Mouse (Mus musculus): ENCODE data around the gene Gm7694. TPM values are rescaled to one million over a fixed set of nuclear protein-coding genes. Genes with fewer than 3 reads are reported as not detected.

Gm7694 gene
- total RNA-seq (2022) = 1 to 10 TPM; 3.9 to 5.3 (median 4.1) TPM

DNA sequence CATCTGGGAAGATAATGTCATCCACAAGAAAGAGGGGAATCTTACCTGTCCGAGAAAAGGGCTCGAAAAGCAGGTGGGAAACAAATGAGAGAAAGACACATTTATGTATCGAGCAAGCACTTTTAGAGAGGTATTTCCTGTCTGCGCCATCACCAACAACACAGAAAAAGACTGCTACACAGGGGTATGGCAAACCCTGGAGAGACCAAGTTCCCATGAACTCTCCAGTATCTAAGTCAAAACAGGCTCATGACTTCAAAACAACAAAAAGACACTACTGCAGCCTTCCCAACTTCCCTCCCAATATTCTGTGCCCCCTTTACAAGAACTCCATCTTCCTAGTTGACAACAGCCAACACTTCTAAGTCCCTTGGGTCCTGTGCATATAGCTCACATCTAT lies at the start of gene Gm7694:
Gene Gm7694, minus strand, starts transcription at position 101 of the 400 bp plus-strand sequence.
- DNase-seq (ENCODE audit: low spot score in 2 of 2) = no peak

- DNase-seq (ENCODE audit: low spot score in 2 of 2) = no peak
Measured at GRCm38 (mm10) chr1:170353335-170353734, 47.2 kb upstream of the Gm7694 start.

GRCm38 (mm10) chr1:170351080-170351479 lies 44.9 kb upstream of the Gm7694 start:
- DNase-seq (ENCODE audit: low spot score in 2 of 2) = no peak

- no peak for DNase-seq (ENCODE audit: low spot score in 2 of 2)
Measured at GRCm38 (mm10) chr1:170346266-170346665, 40.1 kb upstream of the Gm7694 start.

- no peak for DNase-seq (ENCODE audit: low spot score in 2 of 2)
Measured at GRCm38 (mm10) chr1:170343906-170344305, 37.8 kb upstream of the Gm7694 start.

GRCm38 (mm10) chr1:170343081-170343480 lies 36.9 kb upstream of the Gm7694 start:
- DNase-seq (ENCODE audit: low spot score in 2 of 2) = no peak

GRCm38 (mm10) chr1:170339943-170340342 lies 33.8 kb upstream of the Gm7694 start:
- no peak for DNase-seq (ENCODE audit: low spot score in 2 of 2)

DNA sequence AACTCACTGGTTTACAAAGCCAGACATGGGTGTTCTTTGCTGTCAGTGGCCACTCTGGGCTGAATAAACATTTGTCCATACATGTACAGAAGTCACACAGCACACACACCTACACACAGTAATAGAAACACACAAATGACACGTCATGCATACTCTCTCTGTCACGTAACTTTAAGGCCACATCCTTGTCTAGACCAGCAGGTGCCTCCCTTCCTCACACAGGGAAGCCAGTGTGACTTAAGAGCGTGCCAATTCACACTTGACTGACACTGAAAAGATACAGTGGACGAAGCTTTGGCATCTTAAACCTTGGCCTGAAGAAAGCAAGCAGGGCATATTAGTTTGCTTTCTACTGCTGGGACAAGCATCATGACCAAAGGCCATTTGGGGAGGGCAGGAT lies 26.6 kb upstream of the Gm7694 start:
- no peak for DNase-seq (ENCODE audit: low spot score in 2 of 2)

DNA sequence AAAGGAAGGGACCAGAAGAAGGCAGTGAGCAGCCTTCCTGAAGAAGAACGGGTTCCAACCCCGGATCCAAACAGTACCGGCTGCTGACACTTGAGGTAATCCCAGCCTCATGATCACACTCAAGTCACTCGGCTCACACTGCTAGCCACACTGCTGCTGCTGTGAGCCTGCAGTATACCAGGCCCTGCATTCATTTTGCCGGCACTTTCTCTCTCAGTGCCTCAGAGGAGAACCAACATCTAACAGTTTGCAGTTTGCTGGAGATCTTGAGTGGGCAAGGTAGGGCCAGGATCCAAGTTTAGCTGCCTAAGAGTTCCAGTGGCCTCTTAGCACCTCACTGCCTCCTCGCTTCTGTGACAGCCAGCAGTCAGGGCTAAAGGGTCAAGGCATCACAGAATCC lies 25.8 kb upstream of the Gm7694 start:
- DNase-seq (ENCODE audit: low spot score in 2 of 2) = no peak

GRCm38 (mm10) chr1:170325277-170325676 lies 19.1 kb upstream of the Gm7694 start:
- DNase-seq (ENCODE audit: low spot score in 2 of 2) = no peak

DNA sequence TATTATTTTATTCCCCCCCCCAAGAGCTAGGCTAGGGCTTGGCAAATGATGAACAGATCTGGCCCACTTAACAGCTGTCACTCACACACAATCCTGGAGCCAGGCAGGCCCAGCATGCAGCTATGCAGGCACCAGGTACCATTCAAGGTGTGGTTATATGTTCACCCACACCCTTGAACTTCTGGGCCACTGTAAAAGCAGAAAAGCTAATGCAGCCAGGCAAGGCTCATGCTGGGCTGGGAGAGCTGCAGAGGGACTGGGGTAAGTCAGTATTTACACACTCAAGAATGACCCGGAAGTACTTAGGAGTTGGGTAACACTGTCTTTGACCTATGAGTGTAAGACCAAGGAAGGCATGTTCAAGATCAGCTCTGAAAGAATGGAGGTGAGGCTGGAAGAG lies 18.2 kb upstream of the Gm7694 start:
- no peak for DNase-seq (ENCODE audit: low spot score in 2 of 2)

GRCm38 (mm10) chr1:170323001-170323400 lies 16.9 kb upstream of the Gm7694 start:
- no peak for DNase-seq (ENCODE audit: low spot score in 2 of 2)

- no peak for DNase-seq (ENCODE audit: low spot score in 2 of 2)
Measured at GRCm38 (mm10) chr1:170322046-170322445, 15.9 kb upstream of the Gm7694 start.

- DNase-seq (ENCODE audit: low spot score in 2 of 2) = no peak
Measured at GRCm38 (mm10) chr1:170311431-170311830, 5.3 kb upstream of the Gm7694 start.

DNA sequence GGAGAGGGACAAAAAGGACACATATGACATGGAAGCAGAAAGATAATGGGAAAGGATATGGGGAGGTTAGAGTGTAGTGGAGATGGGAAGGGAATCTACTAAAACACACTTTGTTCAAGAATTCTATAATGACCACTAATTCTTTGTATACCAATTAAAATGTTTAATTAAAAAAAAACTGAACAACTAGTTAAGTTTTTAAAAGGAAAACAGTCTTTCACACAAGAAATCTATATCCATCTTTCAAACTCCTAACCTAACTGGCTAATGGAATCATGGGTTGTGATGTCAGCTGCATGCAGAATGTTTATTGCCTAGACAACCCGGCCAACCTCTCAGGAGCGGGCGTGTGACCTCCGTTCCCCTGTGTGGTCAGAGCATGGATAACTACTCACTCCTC lies 2.4 kb upstream of the Gm7694 start, which contains the start of gene Spata46:
Gene Spata46, plus strand, starts transcription at position 301 of the 400 bp plus-strand sequence.
- no peak for DNase-seq (ENCODE audit: low spot score in 2 of 2)

- no peak for DNase-seq (ENCODE audit: low spot score in 2 of 2)
Measured at GRCm38 (mm10) chr1:170305002-170305401, 1.1 kb downstream of the Gm7694 start.

GRCm38 (mm10) chr1:170303103-170303502 lies 3.0 kb downstream of the Gm7694 start:
- DNase-seq (ENCODE audit: low spot score in 2 of 2) = no peak

- no peak for DNase-seq (ENCODE audit: low spot score in 2 of 2)
Measured at GRCm38 (mm10) chr1:170302456-170302855, 3.7 kb downstream of the Gm7694 start.

GRCm38 (mm10) chr1:170301686-170302085 lies 4.4 kb downstream of the Gm7694 start:
- DNase-seq (ENCODE audit: low spot score in 2 of 2) = no peak

DNA sequence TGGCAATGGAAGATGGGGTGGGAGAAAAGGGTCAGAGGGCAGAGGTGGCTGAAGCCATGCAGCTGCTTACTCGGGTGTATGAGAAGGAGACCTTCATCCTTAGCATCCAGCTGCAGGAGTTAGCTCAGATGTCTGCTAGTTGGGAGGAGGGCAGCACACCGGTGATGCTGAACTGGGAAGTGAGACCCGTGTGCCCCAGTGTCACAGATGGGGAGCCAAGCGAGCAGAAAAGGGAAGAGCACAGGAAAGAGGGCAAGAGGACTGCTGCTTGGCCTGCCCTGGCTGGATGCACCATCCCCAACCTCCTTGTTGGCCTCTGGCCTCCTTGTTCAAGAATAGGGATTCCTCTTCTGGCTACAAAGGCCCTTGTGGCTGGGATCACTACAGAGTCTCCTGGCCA lies 6.6 kb downstream of the Gm7694 start:
- no peak for DNase-seq (ENCODE audit: low spot score in 2 of 2)

GRCm38 (mm10) chr1:170294786-170295570 lies 11.2 kb downstream of the Gm7694 start:
- peak in 1 of 2 experiments; percentile 30 for DNase-seq (ENCODE audit: low spot score in 2 of 2)

GRCm38 (mm10) chr1:170293257-170293656 lies 12.9 kb downstream of the Gm7694 start:
- DNase-seq (ENCODE audit: low spot score in 2 of 2) = no peak

DNA sequence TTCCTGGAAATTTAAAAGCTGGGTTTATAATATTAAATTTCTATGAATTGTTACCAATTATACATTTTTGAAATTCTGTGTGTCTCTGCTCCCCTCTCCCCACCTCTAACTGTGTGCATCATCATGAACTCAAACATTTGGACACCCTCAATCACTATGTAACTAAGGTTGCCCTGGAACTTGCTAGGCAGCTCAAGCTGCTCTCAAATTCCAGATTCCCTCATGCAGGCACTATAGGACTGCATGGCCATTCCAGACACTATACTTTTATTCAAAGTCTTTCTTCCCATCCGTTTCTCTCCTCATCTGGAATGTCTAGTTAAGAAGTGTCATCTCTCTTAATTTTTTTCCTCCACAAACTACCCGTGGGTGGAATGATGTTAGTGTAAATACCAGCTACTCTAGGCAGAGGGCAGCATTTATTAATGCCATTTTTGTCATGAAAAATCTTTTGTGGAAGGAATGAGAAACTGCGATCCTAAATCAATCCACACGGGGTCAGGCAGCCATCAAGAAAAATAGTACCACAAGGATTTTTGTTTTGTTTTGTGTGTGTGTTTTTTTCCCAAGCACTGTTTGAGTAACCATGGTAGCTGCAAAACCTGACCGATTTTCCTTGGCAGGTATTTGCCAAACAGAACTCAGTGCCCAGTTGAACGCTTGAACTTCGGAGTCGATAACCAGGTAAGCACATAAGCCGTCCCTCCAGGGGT lies 13.7 kb downstream of the Gm7694 start:
- peak; percentile 58 to 63 for DNase-seq (ENCODE audit: low spot score in 2 of 2)
